Mouse (Mus musculus) megakaryocyte, adult 5-6 weeks (primary cell): ENCODE data around the gene Gatad1. TPM values are rescaled to one million over a fixed set of nuclear protein-coding genes. Genes with fewer than 3 reads are reported as not detected.
"Not testable (repeated sequence)": the region's sequence is repeated elsewhere in the genome, so short reads cannot be mapped to it uniquely, and the experiment has no call there.

Experiments used
- ATAC-seq: 2 replicates; pipeline ENCODE4 v1.8.0; 2016; ENCODE audit warnings: mild to moderate bottlenecking, inconsistent platforms; ENCODE audit not compliant: poor library complexity, severe bottlenecking
- total RNA-seq, 2 experiments: library from RNA; stranded (forward) in 1 of 2; stranded (reverse) in 1 of 2; fragments of 153-499, 151-499 nt in 1 of 2; fragments of 221-1000, 200-1000 nt in 1 of 2; gene quantifications; 2 replicates each; pipeline versions ENCODE4 v1.2.3 to v1.2.4; 2015 to 2017

The Gatad1 gene
- total RNA-seq, 2 experiments from 2014 or later: 116 to 173 TPM

GRCm38 (mm10) chr5:3644621-3645020 is 12.4 kb downstream of the Gatad1 start:
- ATAC-seq: no peak

GRCm38 (mm10) chr5:3635286-3635685 is 21.7 kb downstream of the Gatad1 start:
- ATAC-seq: no peak

- ATAC-seq: no peak
Measured at GRCm38 (mm10) chr5:3633951-3634350, 23.0 kb downstream of the Gatad1 start.

- no peak for ATAC-seq
Measured at GRCm38 (mm10) chr5:3633315-3633714, 23.7 kb downstream of the Gatad1 start.

- ATAC-seq: no peak
Measured at GRCm38 (mm10) chr5:3632285-3632684, 24.7 kb downstream of the Gatad1 start.

GRCm38 (mm10) chr5:3631512-3632271 is 25.3 kb downstream of the Gatad1 start:
- ATAC-seq: no peak

GRCm38 (mm10) chr5:3630055-3630454 is 26.9 kb downstream of the Gatad1 start:
- no peak for ATAC-seq

- no peak for ATAC-seq
Measured at GRCm38 (mm10) chr5:3620486-3620885, 36.5 kb downstream of the Gatad1 start.

- ATAC-seq: not testable (repeated sequence)
Measured at GRCm38 (mm10) chr5:3611835-3612234, 45.1 kb downstream of the Gatad1 start.

GRCm38 (mm10) chr5:3609241-3609640 is 47.7 kb downstream of the Gatad1 start:
- no peak for ATAC-seq

- no peak for ATAC-seq
Measured at GRCm38 (mm10) chr5:3607114-3607513, 49.9 kb downstream of the Gatad1 start.

GRCm38 (mm10) chr5:3600790-3601189 is 56.2 kb downstream of the Gatad1 start:
- ATAC-seq: no peak

- no peak for ATAC-seq
Measured at GRCm38 (mm10) chr5:3600298-3600697, 56.7 kb downstream of the Gatad1 start.

GRCm38 (mm10) chr5:3598766-3599165 is 58.2 kb downstream of the Gatad1 start:
- ATAC-seq: no peak

GRCm38 (mm10) chr5:3597171-3597570 is 59.8 kb downstream of the Gatad1 start:
- no peak for ATAC-seq

- ATAC-seq: peak; percentile 89
Measured at GRCm38 (mm10) chr5:3596399-3596766, 60.6 kb downstream of the Gatad1 start, which contains the start of gene Rbm48. TSS of gene Rbm48 (minus strand) at chr5:3596585.

- ATAC-seq: peak; percentile 92
Measured at GRCm38 (mm10) chr5:3595693-3596398, 61.1 kb downstream of the Gatad1 start, which contains the start of gene Pex1. TSS of gene Pex1 (plus strand) at chr5:3596066.

Other genes starting within 250 kb of the Gatad1 start
- 37.1 and 39.5 TPM in 2 replicates for gene Fam133b, start 113.4 kb downstream of the Gatad1 start, total RNA-seq (2015)
- 47.1 and 50.9 TPM in 2 replicates for gene Fam133b, start 113.4 kb downstream of the Gatad1 start, total RNA-seq (2017)
- 4.5 and 12.2 TPM in 2 replicates for gene 1700109H08Rik, start 85.6 kb downstream of the Gatad1 start, total RNA-seq (2015)
- 4.9 and 5.0 TPM in 2 replicates for gene 1700109H08Rik, start 85.6 kb downstream of the Gatad1 start, total RNA-seq (2017)
- gene Pex1, start 61.1 kb downstream of the Gatad1 start, total RNA-seq (2015): 10.4 and 22.3 TPM in 2 replicates
- gene Pex1, start 61.1 kb downstream of the Gatad1 start, total RNA-seq (2017): 16.6 TPM in 2 replicates
- 9.8 and 10.4 TPM in 2 replicates for gene Rbm48, start 60.6 kb downstream of the Gatad1 start, total RNA-seq (2015)
- gene Rbm48, start 60.6 kb downstream of the Gatad1 start, total RNA-seq (2017): 17.4 and 18.1 TPM in 2 replicates
- 0.59 TPM in 1 of 2 replicates, not detected in the other for gene Tmbim7, start 6.0 kb downstream of the Gatad1 start, total RNA-seq (2015)
- not detected in 2 replicates for gene Tmbim7, start 6.0 kb downstream of the Gatad1 start, total RNA-seq (2017)
- gene Ankib1, start 145.7 kb upstream of the Gatad1 start, total RNA-seq (2015): 21.0 and 24.8 TPM in 2 replicates
- gene Ankib1, start 145.7 kb upstream of the Gatad1 start, total RNA-seq (2017): 29.4 and 31.8 TPM in 2 replicates
- gene Krit1, start 146.0 kb upstream of the Gatad1 start, total RNA-seq (2015): 48.7 and 53.7 TPM in 2 replicates
- 47.4 and 58.8 TPM in 2 replicates for gene Krit1, start 146.0 kb upstream of the Gatad1 start, total RNA-seq (2017)
- 0.07 and 0.48 TPM in 2 replicates for gene Lrrd1, start 188.0 kb upstream of the Gatad1 start, total RNA-seq (2015)
- not detected in 2 replicates for gene Lrrd1, start 188.0 kb upstream of the Gatad1 start, total RNA-seq (2017)
- gene Mterf1a, start 236.7 kb upstream of the Gatad1 start, total RNA-seq (2015): 7.9 and 9.2 TPM in 2 replicates
- gene Mterf1a, start 236.7 kb upstream of the Gatad1 start, total RNA-seq (2017): 11.0 and 12.7 TPM in 2 replicates